Mouse (Mus musculus): ENCODE results near the gene Mmp27.

Gene Mmp27

DNA sequence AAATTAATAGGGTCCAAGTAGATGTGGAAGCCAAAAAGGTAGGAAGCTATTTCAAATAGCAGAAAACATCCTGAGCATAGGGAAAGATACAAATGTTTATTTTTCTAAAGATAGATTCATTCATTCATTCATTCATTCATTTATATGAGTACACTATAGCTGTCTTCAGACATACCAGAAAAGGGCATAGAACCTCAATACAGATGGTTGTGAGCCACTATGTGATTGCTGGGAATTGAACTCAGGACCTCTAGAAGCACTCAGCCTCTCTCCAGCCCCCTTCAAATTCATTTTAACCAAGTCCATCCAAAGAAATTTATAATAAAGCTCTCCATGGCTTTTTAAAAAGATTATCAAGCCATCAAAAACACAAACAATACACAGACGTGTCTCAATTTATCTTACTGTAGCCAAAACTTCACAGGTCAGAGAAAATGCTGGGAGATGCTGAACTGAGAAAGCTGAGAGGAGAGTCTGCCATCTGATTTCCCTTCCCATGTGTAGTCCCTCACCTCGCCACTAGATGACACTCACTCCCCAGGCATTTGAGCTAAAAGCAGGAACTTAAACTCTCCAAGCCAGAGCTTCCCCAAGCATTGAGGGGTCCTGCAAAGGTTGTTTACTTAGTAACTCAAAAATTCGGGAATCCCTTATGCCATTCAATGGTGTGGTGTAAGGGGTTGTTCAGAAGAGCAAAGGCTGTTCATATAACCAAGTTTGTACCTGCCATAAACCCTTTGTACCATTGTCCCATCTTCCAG is 32.0 kb downstream of the Mmp27 start:
- DNase-seq (ENCODE audit: low read depth, low spot score): peak; percentile 16

DNA sequence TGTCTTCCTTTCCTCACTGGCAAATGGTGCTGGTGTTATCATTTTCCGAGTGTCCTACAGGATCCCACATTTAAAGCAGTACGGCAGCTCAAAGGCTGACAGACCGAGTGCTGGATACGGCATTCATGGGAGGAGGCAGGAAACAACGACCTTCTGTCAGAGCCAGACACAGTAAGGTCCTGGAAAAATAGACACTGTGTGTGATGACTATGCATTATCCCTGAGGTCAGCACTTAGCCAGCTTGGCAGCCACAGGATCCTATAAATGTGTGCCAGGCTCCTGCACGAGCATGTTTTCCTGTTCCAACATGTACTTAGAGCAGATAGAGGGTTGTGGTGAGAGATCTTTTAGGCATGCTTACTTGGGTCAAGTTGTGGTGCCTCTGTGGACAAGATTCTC is 32.8 kb downstream of the Mmp27 start:
- DNase-seq (ENCODE audit: low read depth, low spot score): no peak

GRCm38 (mm10) chr9:7605638-7606037 is 34.4 kb downstream of the Mmp27 start:
- no peak for DNase-seq (ENCODE audit: low read depth, low spot score)

DNA sequence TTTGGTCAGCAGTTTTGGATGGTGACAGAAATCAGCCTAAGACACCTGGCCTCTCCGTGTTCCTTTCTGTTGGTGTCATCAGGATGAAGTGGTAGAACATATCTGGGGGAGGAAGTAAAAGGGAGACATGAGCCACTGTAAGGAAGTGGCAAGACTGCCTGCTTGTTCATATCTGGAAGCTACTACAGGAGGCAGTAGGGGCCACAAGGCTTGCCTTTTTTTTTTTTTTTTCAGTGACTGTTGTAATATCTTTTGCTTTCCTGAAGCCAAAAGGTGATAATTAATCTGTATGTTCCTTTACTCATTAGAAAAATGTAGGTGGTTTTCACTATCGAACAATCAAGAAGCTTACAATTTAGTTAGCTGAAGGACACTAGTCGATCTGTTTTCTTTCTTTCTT is 51.4 kb downstream of the Mmp27 start:
- DNase-seq (ENCODE audit: low read depth, low spot score): no peak

DNA sequence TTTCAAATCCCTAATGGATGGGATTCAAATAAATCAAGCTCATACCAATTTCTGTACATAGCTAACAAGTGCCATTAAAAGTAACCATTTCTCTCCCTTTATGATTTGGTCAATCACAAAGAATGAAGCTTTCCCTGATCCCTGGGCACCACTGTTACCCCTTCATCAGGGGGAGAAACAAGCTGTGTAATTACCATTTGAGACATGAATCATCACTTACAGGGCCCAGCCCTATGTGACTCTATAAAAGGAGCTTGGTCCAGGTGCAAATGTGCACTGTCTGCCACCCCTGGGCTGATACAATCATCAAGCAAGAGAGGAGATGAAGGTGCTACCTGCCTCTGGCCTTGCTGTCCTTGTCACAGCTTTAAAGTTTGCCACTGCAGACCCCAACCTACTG is 56.7 kb downstream of the Mmp27 start, which contains the start of gene Mmp20:
Gene Mmp20 (plus strand): TSS at position 301 of the 400 bp plus-strand sequence.
- DNase-seq (ENCODE audit: low read depth, low spot score): no peak
